In genomic region chr15:79525979-79526768, GRCm38 (mm10) we compare ENCODE assay signal across 12 mouse cellular contexts. TPM values are rescaled to one million over a fixed set of nuclear protein-coding genes. Genes with fewer than 3 reads are reported as not detected.
DNase-seq lines count a peak whose midpoint lies in the region; ATAC-seq and TF ChIP-seq lines count a peak whose summit lies in the region.
"Had no signal": no experiment of that assay in that cellular context is flagged by ENCODE, and none has a peak within 500 bp of the region (broad histone marks: within the 10 kb centered on the region; RNA-seq: fewer than 3 reads in every experiment).

No protein-coding gene starts in this region.

- DNase-seq in forebrain, embryonic 11.5 days (ENCODE audit: low spot score) = no peak
- peak; percentile 28 for DNase-seq in liver, adult 2 months (ENCODE audit: extremely low read depth, low read depth, low spot score)
- no peak for DNase-seq in liver
- DNase-seq in spleen, postnatal 14 days (ENCODE audit: low spot score in 2 of 2) = no peak
- DNase-seq in thymus, postnatal 14 days = no peak
- DNase-seq: adrenal gland, postnatal 25 days; embryo, embryonic 11 days had no signal

- H3K4me3 ChIP-seq in forebrain, embryonic 12.5 days (replicated peaks) = no peak overlapping the region
- no peak overlapping the region for H3K4me3 ChIP-seq in forebrain, embryonic 11.5 days (ENCODE audit: low read depth, low read length)
- H3K4me3 ChIP-seq in liver, adult 2 months (ENCODE audit: insufficient read depth, low read depth, low read length) = no peak overlapping the region
- no peak overlapping the region for H3K4me3 ChIP-seq in embryonic facial prominence, embryonic 12.5 days
- H3K4me3 ChIP-seq in intestine, embryonic 16.5 days (ENCODE audit: low read length) = no peak overlapping the region

- ATAC-seq in forebrain, embryonic 12.5 days (ENCODE audit: low FRiP score) = no peak
- ATAC-seq in forebrain, embryonic 11.5 days (replicated peaks; ENCODE audit: low FRiP score) = no peak
- ATAC-seq in embryonic facial prominence, embryonic 12.5 days (ENCODE audit: insufficient number of reproducible peaks, insufficient read depth, low FRiP score, low TSS enrichment) = no peak
- 0 out of 2 replicates have a peak, but pooled peaks have one; percentile 16 for ATAC-seq in intestine, embryonic 16.5 days

- TF ChIP-seq CTCF in liver, adult 2 months (IDR thresholded peaks at IDR 0.05; ENCODE audit: low read depth, low read length) = no peak

- 69% methylated on average over 9 of the region's 9 CpGs for WGBS in forebrain, embryonic 12.5 days
- WGBS in forebrain, embryonic 11.5 days = 72% methylated on average over 9 of the region's 9 CpGs
- WGBS in liver, adult 2 months = 57% methylated on average over 9 of the region's 9 CpGs
- WGBS in embryonic facial prominence, embryonic 12.5 days = 61% methylated on average over 9 of the region's 9 CpGs
- WGBS in intestine, embryonic 16.5 days = 61% methylated on average over 9 of the region's 9 CpGs

- no peaks in the 10 kb centered on the region for H3K79me2 ChIP-seq in liver, adult 2 months (ENCODE audit: control insufficient read depth, insufficient read depth, low read length)

- no peaks in the 10 kb centered on the region for H3K27me3 ChIP-seq in forebrain, embryonic 12.5 days
- H3K27me3 ChIP-seq in forebrain, embryonic 11.5 days (ENCODE audit: control insufficient read depth, insufficient read depth, low read length) = no peaks in the 10 kb centered on the region
- H3K27me3 ChIP-seq in liver, adult 2 months (ENCODE audit: control insufficient read depth, insufficient read depth, low read length) = no peaks in the 10 kb centered on the region
- no peaks in the 10 kb centered on the region for H3K27me3 ChIP-seq in embryonic facial prominence, embryonic 12.5 days
- no peaks in the 10 kb centered on the region for H3K27me3 ChIP-seq in intestine, embryonic 16.5 days (replicated peaks; ENCODE audit: control insufficient read depth, insufficient read depth, low read length)

- H3K4me2 ChIP-seq in forebrain, embryonic 12.5 days = no peak overlapping the region
- no peak overlapping the region for H3K4me2 ChIP-seq in forebrain, embryonic 11.5 days (ENCODE audit: low read depth, low read length, severe bottlenecking)
- no peak overlapping the region for H3K4me2 ChIP-seq in embryonic facial prominence, embryonic 12.5 days (replicated peaks)
- no peak overlapping the region for H3K4me2 ChIP-seq in intestine, embryonic 16.5 days (ENCODE audit: low read depth, low read length)

- no peak overlapping the region for H3K9ac ChIP-seq in forebrain, embryonic 12.5 days
- H3K9ac ChIP-seq in forebrain, embryonic 11.5 days (ENCODE audit: low read length) = no peak overlapping the region
- H3K9ac ChIP-seq in liver, adult 2 months (ENCODE audit: low read depth, low read length) = no peak overlapping the region
- no peak overlapping the region for H3K9ac ChIP-seq in embryonic facial prominence, embryonic 12.5 days
- no peak overlapping the region for H3K9ac ChIP-seq in intestine, embryonic 16.5 days (ENCODE audit: low read depth, low read length)

- H3K36me3 ChIP-seq in forebrain, embryonic 12.5 days (replicated peaks) = peaks cover 55% of the 10 kb centered on the region
- peaks cover 18% of the 10 kb centered on the region for H3K36me3 ChIP-seq in forebrain, embryonic 11.5 days (ENCODE audit: control insufficient read depth, insufficient read depth, low read length)
- H3K36me3 ChIP-seq in liver, adult 2 months (ENCODE audit: control insufficient read depth, insufficient read depth, low read length) = peaks cover 32% of the 10 kb centered on the region
- peaks cover 59% of the 10 kb centered on the region for H3K36me3 ChIP-seq in embryonic facial prominence, embryonic 12.5 days
- peaks cover 20% of the 10 kb centered on the region for H3K36me3 ChIP-seq in intestine, embryonic 16.5 days (ENCODE audit: control insufficient read depth, insufficient read depth, low read length)

- no peaks in the 10 kb centered on the region for H3K9me3 ChIP-seq in forebrain, embryonic 12.5 days
- no peaks in the 10 kb centered on the region for H3K9me3 ChIP-seq in forebrain, embryonic 11.5 days (ENCODE audit: control insufficient read depth, low read length)
- no peaks in the 10 kb centered on the region for H3K9me3 ChIP-seq in embryonic facial prominence, embryonic 12.5 days
- no peaks in the 10 kb centered on the region for H3K9me3 ChIP-seq in intestine, embryonic 16.5 days (ENCODE audit: control insufficient read depth, low read length)

- TF ChIP-seq POLR2A in liver, adult 2 months (IDR thresholded peaks at IDR 0.05; ENCODE audit: extremely low read depth, insufficient read depth, low read length) = no peak

- no peaks in the 10 kb centered on the region for H3K4me1 ChIP-seq in forebrain, embryonic 12.5 days
- no peaks in the 10 kb centered on the region for H3K4me1 ChIP-seq in forebrain, embryonic 11.5 days (replicated peaks; ENCODE audit: control insufficient read depth, insufficient read depth, low read length)
- no peaks in the 10 kb centered on the region; the same call in 1 of the 2 replicates for H3K4me1 ChIP-seq in liver, adult 2 months (ENCODE audit: control insufficient read depth, insufficient read depth, low read length)
- 0 out of 2 replicates have a peak, but pooled peaks cover 2% of the 10 kb centered on the region for H3K4me1 ChIP-seq in embryonic facial prominence, embryonic 12.5 days
- H3K4me1 ChIP-seq in intestine, embryonic 16.5 days (ENCODE audit: control insufficient read depth, insufficient read depth, low read length) = no peaks in the 10 kb centered on the region

- H3K27ac ChIP-seq in forebrain, embryonic 12.5 days = 0 out of 2 replicates have a peak overlapping the region, but pooled peaks have one; percentile 16
- H3K27ac ChIP-seq in forebrain, embryonic 11.5 days (ENCODE audit: low read depth, low read length) = no peak overlapping the region
- no peak overlapping the region for H3K27ac ChIP-seq in liver, adult 2 months (replicated peaks; ENCODE audit: insufficient read depth, low read depth, low read length)
- peak overlapping the region; percentile 18 for H3K27ac ChIP-seq in embryonic facial prominence, embryonic 12.5 days
- no peak overlapping the region for H3K27ac ChIP-seq in intestine, embryonic 16.5 days (ENCODE audit: low read length)

RNA-seq across cellular contexts. Expression of gene Kdelr3, which starts 10.0 kb away (rescaled TPM):
- 12.8 and 15.3 TPM in 2 replicates for polyA plus RNA-seq in forebrain, embryonic 12.5 days (2016; fragmentation: Nextera tagmentation; extraction: Ambion mirVana)
- polyA plus RNA-seq in forebrain, embryonic 11.5 days (2014; fragmentation: Nextera tagmentation; extraction: Ambion mirVana) = 9.7 and 10.3 TPM in 2 replicates
- total RNA-seq in liver, adult 2 months (2014; rRNA removed) = 0.54 and 0.83 TPM in 2 replicates
- polyA plus RNA-seq in liver, adult 2 months (2012; rRNA removed) = 0.50 and 0.67 TPM in 2 replicates
- 41.5 and 42.0 TPM in 2 replicates for polyA plus RNA-seq in embryonic facial prominence, embryonic 12.5 days (2016; fragmentation: Nextera tagmentation; extraction: Ambion mirVana)
- 72.5 and 74.5 TPM in 2 replicates for polyA plus RNA-seq in intestine, embryonic 16.5 days (2015; fragmentation: Nextera tagmentation; extraction: Ambion mirVana)
- total RNA-seq: monocyte, adult 5-6 weeks had no signal

RNA-seq across cellular contexts. Expression of gene Ddx17, which starts 20.4 kb away (rescaled TPM):
- 76.2 and 77.5 TPM in 2 replicates for polyA plus RNA-seq in forebrain, embryonic 12.5 days (2016; fragmentation: Nextera tagmentation; extraction: Ambion mirVana)
- 109 TPM in 2 replicates for polyA plus RNA-seq in forebrain, embryonic 11.5 days (2014; fragmentation: Nextera tagmentation; extraction: Ambion mirVana)
- total RNA-seq in liver, adult 2 months (2014; rRNA removed) = 88.5 and 102 TPM in 2 replicates
- 75.3 and 105 TPM in 2 replicates for polyA plus RNA-seq in liver, adult 2 months (2012; rRNA removed)
- polyA plus RNA-seq in embryonic facial prominence, embryonic 12.5 days (2016; fragmentation: Nextera tagmentation; extraction: Ambion mirVana) = 72.0 and 73.1 TPM in 2 replicates
- polyA plus RNA-seq in intestine, embryonic 16.5 days (2015; fragmentation: Nextera tagmentation; extraction: Ambion mirVana) = 29.4 and 29.8 TPM in 2 replicates

RNA-seq across cellular contexts. Expression of gene Kcnj4, which starts 21.1 kb away (rescaled TPM):
- polyA plus RNA-seq in forebrain, embryonic 12.5 days (2016; fragmentation: Nextera tagmentation; extraction: Ambion mirVana) = not detected in 2 replicates
- not detected in 2 replicates for polyA plus RNA-seq in forebrain, embryonic 11.5 days (2014; fragmentation: Nextera tagmentation; extraction: Ambion mirVana)
- 0.07 TPM in 1 of 2 replicates, not detected in the other for total RNA-seq in liver, adult 2 months (2014; rRNA removed)
- not detected in 2 replicates for polyA plus RNA-seq in liver, adult 2 months (2012; rRNA removed)
- polyA plus RNA-seq in embryonic facial prominence, embryonic 12.5 days (2016; fragmentation: Nextera tagmentation; extraction: Ambion mirVana) = 0.10 TPM in 1 of 2 replicates, not detected in the other
- polyA plus RNA-seq in intestine, embryonic 16.5 days (2015; fragmentation: Nextera tagmentation; extraction: Ambion mirVana) = not detected in 2 replicates
- total RNA-seq: monocyte, adult 5-6 weeks had no signal
- polyA plus RNA-seq: small intestine, adult 2 months had no signal

Comparison
In these comparisons a context has a peak if more than half of its experiments do, and no peak if none do; other contexts are left out.
1. H3K27ac ChIP-seq: peak in forebrain, embryonic 12.5 days (single experiment) and embryonic facial prominence, embryonic 12.5 days (single experiment); none in forebrain, embryonic 11.5 days (single experiment), liver, adult 2 months (single experiment) and intestine, embryonic 16.5 days (single experiment).